Mouse (Mus musculus): ENCODE measurements around the gene Cdk5rap2.

Cdk5rap2 gene

GRCm38 (mm10) chr4:70409994-70410721 lies at the start of gene Cdk5rap2:
Cdk5rap2 (minus strand) TSS chr4:70410443.
- DNase-seq (ENCODE audit: extremely low read depth, insufficient read length, low spot score) = peak; percentile 99

- no peak for DNase-seq (ENCODE audit: extremely low read depth, insufficient read length, low spot score)
Observed at GRCm38 (mm10) chr4:70452161-70452560, 41.9 kb upstream of the Cdk5rap2 start.

DNA sequence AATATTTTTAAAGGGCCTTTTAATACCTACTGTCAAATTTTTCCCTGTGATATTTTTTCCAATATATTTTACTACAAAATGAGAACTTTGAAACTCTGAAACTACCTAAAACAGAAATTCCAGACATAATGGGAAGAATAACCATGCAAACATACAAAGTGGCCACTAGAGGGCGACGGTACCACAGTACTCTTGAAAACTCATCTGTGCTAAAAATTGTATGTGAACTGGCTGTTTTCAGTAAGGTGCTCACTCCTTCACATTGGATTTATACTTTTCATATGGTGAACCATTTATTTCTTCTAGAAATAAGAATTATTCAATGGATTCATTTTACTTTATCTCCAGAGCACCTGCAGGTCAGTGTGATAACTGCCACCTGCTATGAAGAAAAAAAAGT lies 41.5 kb upstream of the Cdk5rap2 start:
- DNase-seq (ENCODE audit: extremely low read depth, insufficient read length, low spot score) = peak; percentile 1

DNA sequence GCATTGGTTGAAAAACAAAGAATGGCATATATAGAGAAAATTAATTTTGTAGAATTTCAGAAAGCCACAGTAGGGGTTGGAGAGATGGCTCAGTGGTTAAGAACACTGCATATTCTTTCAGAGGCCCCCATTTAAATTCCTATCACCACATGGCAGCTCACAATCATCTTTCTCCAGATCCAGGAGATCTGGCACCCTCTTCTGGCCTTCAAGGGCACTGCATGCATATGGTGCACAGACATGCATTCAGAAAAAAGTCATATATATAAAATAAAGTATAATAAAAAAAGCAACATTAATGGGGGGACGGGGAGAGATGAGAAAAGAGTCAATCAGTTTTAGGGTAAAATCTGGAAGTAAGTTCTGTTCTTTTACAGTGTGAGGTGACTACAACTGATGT lies 39.4 kb upstream of the Cdk5rap2 start:
- DNase-seq (ENCODE audit: extremely low read depth, insufficient read length, low spot score) = no peak

DNA sequence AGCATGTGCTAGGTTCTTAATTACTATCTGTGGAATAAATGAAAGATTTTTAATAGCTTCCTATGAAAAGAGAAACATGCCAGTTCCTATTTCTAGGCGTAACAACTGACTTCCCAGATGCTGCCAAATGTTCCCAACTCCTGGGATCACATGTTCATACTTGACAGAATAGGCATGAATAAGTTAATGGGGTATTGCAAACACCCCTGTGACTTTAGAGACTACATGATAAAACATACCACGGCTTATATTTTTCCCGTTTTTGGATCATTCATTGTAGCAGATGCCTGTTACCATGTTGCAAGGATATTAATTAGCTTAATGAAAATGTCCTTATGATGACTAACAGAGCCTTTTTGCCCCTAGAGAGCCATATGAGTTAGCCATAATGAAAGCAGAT lies 36.5 kb upstream of the Cdk5rap2 start:
- no peak for DNase-seq (ENCODE audit: extremely low read depth, insufficient read length, low spot score)

DNA sequence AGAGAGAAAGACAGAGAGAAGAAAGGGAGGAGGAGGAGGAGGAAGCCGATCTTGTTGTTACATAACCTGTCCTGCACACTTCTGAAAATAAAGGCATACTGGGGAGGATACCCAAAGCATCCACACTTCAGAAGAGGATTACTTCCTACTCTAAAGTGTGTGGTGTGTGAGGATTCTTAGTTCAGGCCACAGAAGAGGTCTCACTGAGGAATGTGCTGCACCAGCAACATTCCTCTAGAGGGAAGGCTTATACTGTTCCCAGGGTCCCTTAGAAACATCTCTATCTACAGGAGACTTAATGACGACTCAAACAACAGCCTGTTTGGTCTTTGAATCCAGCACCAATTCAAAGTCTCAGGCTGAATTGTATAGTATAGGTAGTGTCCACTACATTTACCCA lies 10.0 kb upstream of the Cdk5rap2 start:
- no peak for DNase-seq (ENCODE audit: extremely low read depth, insufficient read length, low spot score)

GRCm38 (mm10) chr4:70412126-70412525 lies 1.9 kb upstream of the Cdk5rap2 start:
- DNase-seq (ENCODE audit: extremely low read depth, insufficient read length, low spot score) = peak; percentile 60

GRCm38 (mm10) chr4:70409456-70409855 lies 787 bp downstream of the Cdk5rap2 start:
- no peak for DNase-seq (ENCODE audit: extremely low read depth, insufficient read length, low spot score)

DNA sequence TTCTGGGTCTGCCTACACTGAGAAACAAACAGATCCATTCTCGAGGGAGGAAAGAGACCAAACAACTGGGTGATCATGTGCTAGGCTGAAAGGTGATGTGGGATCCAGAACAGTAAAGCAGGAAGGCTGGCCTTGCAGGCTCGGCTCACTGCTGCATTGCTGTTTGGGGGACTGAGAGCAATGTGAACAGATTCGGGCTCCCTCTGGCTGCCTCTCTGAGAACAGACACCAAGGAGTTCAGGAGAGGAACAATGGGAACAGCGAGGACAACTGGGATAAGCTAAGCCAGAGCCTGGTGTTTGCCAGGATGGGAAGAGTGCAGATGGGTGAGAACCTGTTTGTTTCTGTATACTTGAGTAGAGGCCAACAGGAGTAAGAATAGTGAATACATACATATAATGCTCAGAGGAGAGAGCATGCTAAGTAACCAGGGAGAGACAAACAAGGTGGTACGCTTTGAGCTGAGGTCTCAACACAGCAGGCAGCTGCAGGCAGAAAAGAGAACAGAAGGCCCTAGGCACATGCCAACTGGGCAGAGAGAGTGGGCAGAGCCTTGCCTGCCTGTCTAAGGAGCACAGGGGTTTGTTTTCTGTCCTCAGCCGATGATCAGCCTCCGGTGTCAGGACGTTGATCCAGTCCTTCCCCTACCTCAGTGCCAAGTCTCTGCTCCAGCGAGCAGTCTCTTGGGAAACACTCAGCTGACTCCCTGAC lies 8.0 kb downstream of the Cdk5rap2 start:
- DNase-seq (ENCODE audit: extremely low read depth, insufficient read length, low spot score) = no peak

DNA sequence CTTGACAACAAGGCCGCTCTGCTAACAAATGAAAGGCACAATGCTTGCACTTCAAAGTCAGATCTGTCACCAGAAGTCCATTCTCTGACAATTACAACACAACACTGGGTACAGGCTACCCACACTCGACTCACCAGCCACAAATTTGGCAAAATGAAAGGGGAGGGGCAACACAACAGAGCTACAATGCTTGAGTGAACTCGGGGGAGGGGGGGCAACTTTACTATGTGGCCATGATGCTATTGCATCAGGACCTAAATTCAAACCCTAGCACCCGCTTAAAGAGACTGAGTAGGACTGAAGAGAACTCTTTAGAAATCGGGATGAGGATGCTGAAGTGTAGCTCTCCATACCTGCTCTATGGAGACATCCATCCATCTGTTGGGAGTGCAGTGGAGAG lies 10.8 kb downstream of the Cdk5rap2 start:
- no peak for DNase-seq (ENCODE audit: extremely low read depth, insufficient read length, low spot score)

GRCm38 (mm10) chr4:70399074-70399473 lies 11.2 kb downstream of the Cdk5rap2 start:
- no peak for DNase-seq (ENCODE audit: extremely low read depth, insufficient read length, low spot score)

DNA sequence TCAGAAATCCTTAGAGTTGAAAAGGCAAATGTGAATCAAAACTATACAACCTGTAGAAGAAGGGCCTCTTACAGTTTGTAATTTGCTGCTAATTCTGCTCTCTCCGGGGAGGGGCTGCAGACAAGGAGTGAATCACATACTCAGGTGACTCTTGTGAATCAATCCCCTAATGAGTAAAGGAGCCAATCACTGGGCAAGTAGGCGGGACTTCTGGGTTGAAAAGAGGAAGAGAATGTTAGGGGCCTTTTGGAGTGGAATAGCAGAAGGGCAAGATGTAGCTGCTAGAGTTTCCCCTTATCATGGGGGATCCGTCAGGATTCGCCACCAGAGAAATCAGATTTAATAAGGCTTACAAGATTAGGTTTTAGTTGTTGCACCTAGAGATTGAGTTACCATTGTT lies 12.2 kb downstream of the Cdk5rap2 start:
- no peak for DNase-seq (ENCODE audit: extremely low read depth, insufficient read length, low spot score)

DNA sequence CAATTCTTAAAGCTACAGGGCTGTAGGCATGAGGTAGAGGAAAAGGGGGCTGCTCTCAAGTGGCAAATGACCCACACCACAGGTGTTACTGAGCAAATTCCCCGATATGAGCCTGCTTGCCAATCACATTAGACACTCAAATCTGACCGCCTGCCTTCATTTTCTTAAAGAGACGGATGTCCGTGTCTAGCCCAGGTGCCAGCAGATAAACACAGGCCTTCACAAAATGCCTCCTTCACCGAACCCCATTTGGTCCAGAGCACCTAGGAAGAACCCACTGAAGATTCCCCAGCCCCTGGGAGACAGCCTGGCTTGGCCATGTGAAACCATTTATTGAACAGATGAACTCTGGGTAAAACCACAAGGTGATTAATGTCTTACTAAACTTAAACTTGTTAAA lies 13.5 kb downstream of the Cdk5rap2 start:
- DNase-seq (ENCODE audit: extremely low read depth, insufficient read length, low spot score) = no peak

DNA sequence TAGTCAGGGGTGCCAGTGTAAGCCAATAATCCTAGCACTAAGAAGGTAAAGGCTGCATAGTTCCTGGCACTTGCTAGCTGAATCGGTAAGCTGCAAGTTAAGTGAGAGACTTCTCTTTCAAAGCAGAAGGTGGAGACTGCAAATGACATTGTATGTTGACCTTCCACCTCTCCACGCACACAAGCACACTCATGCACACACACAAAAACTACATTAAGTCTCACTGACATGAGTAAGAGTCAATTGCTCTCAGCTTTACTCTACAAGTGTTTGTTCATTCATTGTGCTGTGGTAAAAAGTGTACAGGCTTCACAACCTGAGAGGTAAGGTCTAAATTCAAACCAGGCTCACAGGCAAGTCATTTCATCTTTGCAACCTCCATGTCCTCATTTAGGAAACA lies 15.5 kb downstream of the Cdk5rap2 start:
- no peak for DNase-seq (ENCODE audit: extremely low read depth, insufficient read length, low spot score)

DNA sequence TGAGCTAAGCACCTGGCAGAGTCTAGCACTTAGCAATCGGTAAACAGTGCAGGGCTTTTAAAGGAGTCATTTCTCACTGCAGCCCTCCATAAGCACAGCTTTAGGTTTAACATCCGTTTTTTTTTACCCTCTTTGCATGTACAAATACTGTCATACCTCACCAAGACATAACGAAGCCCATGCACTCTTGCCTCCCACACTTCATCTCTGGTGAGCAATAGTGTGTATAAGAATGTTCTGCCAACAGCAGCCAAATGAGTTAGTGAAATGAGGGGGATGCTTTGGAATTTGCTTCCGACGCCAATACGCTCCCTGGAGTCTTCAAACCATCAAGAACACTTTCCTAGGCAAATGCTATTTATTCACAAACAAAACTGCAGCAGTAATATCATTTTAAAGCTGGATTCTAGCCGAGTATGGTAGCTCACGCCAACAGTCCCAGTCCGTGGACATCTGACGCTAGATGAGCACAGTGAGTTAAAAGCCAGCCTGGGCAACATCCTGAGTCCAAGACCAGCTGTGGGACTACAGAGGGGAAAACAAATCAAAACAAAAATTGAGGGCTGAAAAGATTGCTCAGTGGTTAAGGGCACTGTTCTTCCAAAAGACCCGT lies 18.4 kb downstream of the Cdk5rap2 start:
- DNase-seq (ENCODE audit: extremely low read depth, insufficient read length, low spot score) = no peak

- DNase-seq (ENCODE audit: extremely low read depth, insufficient read length, low spot score) = no peak
Observed at GRCm38 (mm10) chr4:70391073-70391472, 19.2 kb downstream of the Cdk5rap2 start.

DNA sequence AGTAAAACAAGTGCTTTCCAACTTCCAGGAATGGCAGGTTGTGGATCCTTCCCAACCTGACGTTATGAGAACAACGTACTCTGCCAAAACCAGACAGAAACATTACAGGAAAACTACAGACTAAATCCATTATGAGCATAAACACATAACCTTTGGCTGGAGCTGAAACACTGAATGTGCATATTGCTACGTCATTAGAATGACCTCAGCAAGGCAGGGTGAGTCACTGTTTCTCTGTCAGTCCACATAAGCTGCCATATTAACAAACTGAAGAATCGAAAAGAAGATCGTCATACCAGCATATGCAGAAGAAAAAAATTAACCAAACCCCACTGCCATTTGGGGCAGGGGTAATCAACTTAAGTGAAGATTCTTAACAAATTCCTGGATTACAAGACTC lies 24.0 kb downstream of the Cdk5rap2 start:
- DNase-seq (ENCODE audit: extremely low read depth, insufficient read length, low spot score) = no peak

DNA sequence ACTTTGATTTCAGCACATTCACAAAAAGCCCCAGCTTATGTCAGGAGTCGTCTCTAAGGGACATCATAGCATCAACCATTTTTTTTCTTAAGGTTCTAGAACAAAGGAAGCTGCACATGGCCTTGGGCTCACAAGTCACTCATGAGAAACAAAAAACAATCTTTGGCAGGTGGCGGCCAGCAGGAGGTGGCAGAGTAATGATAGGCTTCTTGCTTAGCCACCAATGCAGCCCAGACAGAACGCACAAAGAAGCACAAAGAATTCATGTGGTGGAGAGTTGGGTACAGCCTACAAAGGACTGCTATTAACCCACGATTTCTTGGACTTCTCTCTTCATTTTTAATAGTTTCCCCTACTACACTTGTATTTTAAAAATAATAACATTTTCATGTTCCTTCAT lies 32.9 kb downstream of the Cdk5rap2 start:
- no peak for DNase-seq (ENCODE audit: extremely low read depth, insufficient read length, low spot score)

DNA sequence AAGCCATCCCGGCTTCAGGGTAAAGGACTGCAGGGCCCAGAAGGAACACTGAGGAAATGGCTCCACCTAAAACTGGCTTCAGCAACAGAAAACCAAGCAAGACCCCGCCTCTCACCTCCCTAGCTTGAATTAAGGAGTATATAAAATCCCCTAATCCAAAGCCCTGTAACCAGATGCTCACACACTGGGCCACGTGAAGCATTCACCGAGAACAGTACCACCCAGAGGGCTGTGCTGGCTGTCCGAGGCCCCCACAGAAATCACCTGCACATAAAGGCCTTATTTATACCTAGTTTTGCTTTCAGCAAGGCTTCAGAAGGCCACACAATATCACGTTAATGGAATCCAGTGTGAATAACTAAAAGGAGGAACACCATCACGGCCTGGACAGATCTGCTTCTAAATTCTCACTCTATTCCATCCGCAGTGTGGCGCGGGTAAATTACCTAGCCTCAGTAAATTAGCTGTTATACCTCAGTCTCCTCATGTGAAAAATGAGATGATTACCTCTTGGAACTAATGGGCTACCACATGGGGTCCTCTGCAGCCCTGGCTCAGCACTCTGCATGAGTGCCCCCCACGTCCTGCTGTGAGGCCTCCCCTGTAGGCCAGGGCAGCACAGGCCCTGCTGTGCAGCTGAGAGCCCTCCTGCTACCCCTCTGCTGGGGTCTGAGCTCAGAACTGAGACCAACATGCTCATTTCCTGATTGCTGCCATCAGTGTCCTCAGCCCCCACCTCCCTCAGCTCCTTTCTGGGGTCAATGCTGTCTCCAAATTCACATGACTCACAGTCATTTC lies 45.0 kb downstream of the Cdk5rap2 start:
- no peak for DNase-seq (ENCODE audit: extremely low read depth, insufficient read length, low spot score)

DNA sequence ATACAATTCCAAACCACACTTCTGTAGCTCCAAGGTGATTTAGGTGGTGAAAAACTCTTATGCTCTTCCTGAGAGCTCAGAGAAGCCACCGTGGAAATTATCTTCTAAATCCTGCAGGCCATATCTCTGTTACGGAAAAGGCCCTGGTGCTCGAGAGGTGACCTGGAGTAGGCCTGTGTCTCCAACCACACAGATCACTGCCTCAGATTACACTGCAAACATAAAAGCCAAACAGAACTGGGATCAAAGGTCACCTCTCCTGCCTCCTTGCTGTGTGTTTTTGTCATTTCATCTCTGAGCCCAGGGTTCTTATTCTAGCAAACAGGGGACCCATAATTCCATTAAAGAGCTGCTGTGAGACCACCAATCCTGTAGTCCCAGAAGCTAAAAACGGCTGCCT lies 48.9 kb downstream of the Cdk5rap2 start:
- DNase-seq (ENCODE audit: extremely low read depth, insufficient read length, low spot score) = no peak

- peak; percentile 14 for DNase-seq (ENCODE audit: extremely low read depth, insufficient read length, low spot score)
Observed at GRCm38 (mm10) chr4:70355659-70356350, 54.4 kb downstream of the Cdk5rap2 start.
